Mouse (Mus musculus) liver (tissue): ENCODE data around the gene Tom1.

Experiments
- DNase-seq: peaks from one replicate; pipeline ENCODE4 v3.0.0-alpha.2; 2020; ENCODE audit warnings: mixed read lengths

The Tom1 gene

GRCm38 (mm10) chr8:75033511-75034243 is at the start of gene Tom1:
Gene Tom1 (plus strand): TSS chr8:75033705.
- peak; percentile 97 for DNase-seq

- no peak for DNase-seq
These were observed 46.1 kb upstream of the Tom1 start for GRCm38 (mm10) chr8:74987436-74987835.

GRCm38 (mm10) chr8:74990021-74990420 is 43.5 kb upstream of the Tom1 start:
- peak; percentile 12 for DNase-seq

- no peak for DNase-seq
These were observed 40.4 kb upstream of the Tom1 start, which contains the start of gene Hmgxb4 for GRCm38 (mm10) chr8:74993081-74993474. Gene Hmgxb4 (plus strand): TSS chr8:74993356.

- peak; percentile 88 for DNase-seq
These were observed 39.7 kb upstream of the Tom1 start for GRCm38 (mm10) chr8:74993475-74994451.

GRCm38 (mm10) chr8:74994540-74994939 is 39.0 kb upstream of the Tom1 start:
- DNase-seq, result peak; percentile 23

GRCm38 (mm10) chr8:75000431-75000830 is 33.1 kb upstream of the Tom1 start:
- DNase-seq, result no peak

GRCm38 (mm10) chr8:75008826-75009225 is 24.7 kb upstream of the Tom1 start:
- no peak for DNase-seq

GRCm38 (mm10) chr8:75013557-75013956 is 19.9 kb upstream of the Tom1 start:
- no peak for DNase-seq

- DNase-seq, result no peak
These were observed 19.5 kb upstream of the Tom1 start for GRCm38 (mm10) chr8:75013964-75014363.

- DNase-seq, result peak; percentile 26
These were observed 17.5 kb upstream of the Tom1 start for GRCm38 (mm10) chr8:75015981-75016380.

- DNase-seq, result no peak
These were observed 17.1 kb upstream of the Tom1 start for GRCm38 (mm10) chr8:75016422-75016821.

- no peak for DNase-seq
These were observed 15.1 kb upstream of the Tom1 start for GRCm38 (mm10) chr8:75018274-75018972.

- peak; percentile 39 for DNase-seq
These were observed 9.7 kb upstream of the Tom1 start for GRCm38 (mm10) chr8:75023660-75024316.

GRCm38 (mm10) chr8:75025809-75026208 is 7.7 kb upstream of the Tom1 start:
- no peak for DNase-seq

- no peak for DNase-seq
These were observed 3.0 kb upstream of the Tom1 start for GRCm38 (mm10) chr8:75030453-75031024.

GRCm38 (mm10) chr8:75032961-75033360 is 544 bp upstream of the Tom1 start:
- DNase-seq, result no peak

GRCm38 (mm10) chr8:75034285-75034684 is 780 bp downstream of the Tom1 start:
- DNase-seq, result no peak

- DNase-seq, result no peak
These were observed 2.1 kb downstream of the Tom1 start for GRCm38 (mm10) chr8:75035640-75036039.

- no peak for DNase-seq
These were observed 5.0 kb downstream of the Tom1 start for GRCm38 (mm10) chr8:75038497-75038896.

- no peak for DNase-seq
These were observed 6.2 kb downstream of the Tom1 start for GRCm38 (mm10) chr8:75039754-75040153.

- no peak for DNase-seq
These were observed 8.7 kb downstream of the Tom1 start for GRCm38 (mm10) chr8:75042171-75042570.
